Mouse (Mus musculus) CD4-positive, CD25-positive, alpha-beta regulatory T cell, adult 2 months (primary cell): ENCODE data around the gene Tmco2.
"Not testable (repeated sequence)": the region's sequence is repeated elsewhere in the genome, so short reads cannot be mapped to it uniquely, and the experiment has no call there.

Source experiments
- DNase-seq: peaks from one replicate; pipeline ENCODE4 v3.0.0-alpha.2; 2012; ENCODE audit warnings: low read depth, low spot score

Tmco2 gene

GRCm38 (mm10) chr4:121109126-121109525 lies at the start of gene Tmco2:
TSS of gene Tmco2 (minus strand) at chr4:121109226.
- no peak for DNase-seq

- DNase-seq = no peak
Measured at GRCm38 (mm10) chr4:121103304-121103703, 5.7 kb downstream of the Tmco2 start.

GRCm38 (mm10) chr4:121097650-121098378 lies 11.2 kb downstream of the Tmco2 start, which contains the start of gene Zmpste24:
TSS of gene Zmpste24 (minus strand) at chr4:121098241.
- peak; percentile 89 for DNase-seq

GRCm38 (mm10) chr4:121090211-121090610 lies 18.8 kb downstream of the Tmco2 start:
- DNase-seq = no peak

- no peak for DNase-seq
Measured at GRCm38 (mm10) chr4:121088696-121089095, 20.3 kb downstream of the Tmco2 start.

GRCm38 (mm10) chr4:121084506-121084905 lies 24.5 kb downstream of the Tmco2 start:
- DNase-seq = no peak

GRCm38 (mm10) chr4:121080395-121080794 lies 28.6 kb downstream of the Tmco2 start:
- no peak for DNase-seq

- DNase-seq = no peak
Measured at GRCm38 (mm10) chr4:121077915-121078646, 30.9 kb downstream of the Tmco2 start.

- DNase-seq = no peak
Measured at GRCm38 (mm10) chr4:121074250-121074649, 34.8 kb downstream of the Tmco2 start.

GRCm38 (mm10) chr4:121065336-121065735 lies 43.7 kb downstream of the Tmco2 start:
- no peak for DNase-seq

GRCm38 (mm10) chr4:121059218-121059617 lies 49.8 kb downstream of the Tmco2 start:
- not testable (repeated sequence) for DNase-seq

- no peak for DNase-seq
Measured at GRCm38 (mm10) chr4:121057032-121057431, 52.0 kb downstream of the Tmco2 start.

GRCm38 (mm10) chr4:121056342-121056741 lies 52.7 kb downstream of the Tmco2 start:
- peak; percentile 51 for DNase-seq
